In genomic region chr9:113567705-113568104, GRCm38 (mm10) we compare ENCODE assay signal across 28 mouse cellular contexts.
A peak's percentile ranks its signal among the peaks of the same experiment; 100 is the strongest.
DNase-seq lines count a peak whose midpoint lies in the region; ATAC-seq and TF ChIP-seq lines count a peak whose summit lies in the region.
"Had no signal": no experiment of that assay in that cellular context is flagged by ENCODE, and none has a peak within 500 bp of the region (broad histone marks: within the 10 kb centered on the region; RNA-seq: fewer than 3 reads in every experiment).

No protein-coding gene starts in this region.

- no peak for TF ChIP-seq RAD21 in CH12.LX (IDR thresholded peaks at IDR 0.05; ENCODE audit: low read depth, low read length)

- dilution Hi-C loops in CH12.LX (cut with MboI; ENCODE audit: extremely low pct_ligation_motif_present, extremely low pct_unique_long_range_greater_than_20kb, low sequenced_read_pairs), result no loop called here

- H3K9me3 ChIP-seq in heart, embryonic 11.5 days (replicated peaks; ENCODE audit: control insufficient read depth, low read length), result no peaks in the 10 kb centered on the region
- no peaks in the 10 kb centered on the region for H3K9me3 ChIP-seq in CH12.LX (replicated peaks; ENCODE audit: low read length)
- H3K9me3 ChIP-seq: forebrain, embryonic 13.5 days; hindbrain, embryonic 13.5 days; liver, embryonic 12.5 days; megakaryocyte, embryonic 14.5 days; midbrain, embryonic 12.5 days; neural tube, embryonic 13.5 days had no signal

- TF ChIP-seq EP300 in CH12.LX (IDR thresholded peaks at IDR 0.05; ENCODE audit: low read length), result no peak

- ATAC-seq in heart, embryonic 11.5 days (replicated peaks; ENCODE audit: insufficient number of reproducible peaks, low FRiP score, low TSS enrichment), result no peak
- ATAC-seq: forebrain, embryonic 13.5 days; intestine, embryonic 16.5 days; liver, embryonic 12.5 days; lung, postnatal 0 days; Patski had no signal

- no peak for TF ChIP-seq CTCF in CH12.LX (conservative IDR thresholded peaks at IDR 0.05 in 1 of 2, IDR thresholded peaks at IDR 0.05 in 1 of 2; ENCODE audit: low read depth in 2 of 2, low read length in 2 of 2)
- TF ChIP-seq CTCF in embryonic fibroblast, embryonic 13.5 days (IDR thresholded peaks at IDR 0.05; ENCODE audit: borderline replicate concordance, insufficient read depth, low read length), result no peak

- no peaks in the 10 kb centered on the region for H3K27me3 ChIP-seq in heart, embryonic 11.5 days (ENCODE audit: control insufficient read depth, insufficient read depth, low read length)
- H3K27me3 ChIP-seq in CH12.LX (replicated peaks), result no peaks in the 10 kb centered on the region
- H3K27me3 ChIP-seq: forebrain, embryonic 13.5 days; hindbrain, embryonic 13.5 days; liver, embryonic 12.5 days; megakaryocyte, embryonic 14.5 days; midbrain, embryonic 12.5 days; neural tube, embryonic 13.5 days; Patski had no signal

- 48% methylated on average over 1 of the region's 1 CpGs for WGBS in heart, embryonic 11.5 days (ENCODE audit: insufficient replicate concordance)

- no peak overlapping the region for H3K4me2 ChIP-seq in heart, embryonic 11.5 days
- H3K4me2 ChIP-seq in CH12.LX (ENCODE audit: insufficient read depth, low read depth, poor library complexity, severe bottlenecking), result no peak overlapping the region
- H3K4me2 ChIP-seq: forebrain, embryonic 13.5 days; hindbrain, embryonic 13.5 days; liver, embryonic 12.5 days; midbrain, embryonic 12.5 days; neural tube, embryonic 13.5 days had no signal

- TF ChIP-seq POLR2A in CH12.LX (IDR thresholded peaks at IDR 0.05; ENCODE audit: low read depth, low read length), result no peak
- no peak for TF ChIP-seq POLR2A in embryonic fibroblast, embryonic 13.5 days (IDR thresholded peaks at IDR 0.05; ENCODE audit: low read depth, low read length)

- in situ Hi-C loops in CH12.LX (cut with MboI; ENCODE audit: low pct_ligation_motif_present, low pct_unique_long_range_greater_than_20kb, low sequenced_read_pairs), result no loop called here

- H3K4me3 ChIP-seq in heart, embryonic 11.5 days (ENCODE audit: low read depth, low read length), result no peak overlapping the region
- no peak overlapping the region for H3K4me3 ChIP-seq in CH12.LX (replicated peaks in 1 of 3; ENCODE audit: low read depth in 2 of 3, low read length in 2 of 3, poor library complexity in 1 of 3)
- no peak overlapping the region for H3K4me3 ChIP-seq in embryonic fibroblast, embryonic 13.5 days (ENCODE audit: insufficient read depth, low read length)
- H3K4me3 ChIP-seq: forebrain, embryonic 13.5 days; hindbrain, embryonic 13.5 days; liver, embryonic 12.5 days; megakaryocyte, embryonic 14.5 days; midbrain, embryonic 12.5 days; neural tube, embryonic 13.5 days had no signal

- H3K79me2 ChIP-seq in CH12.LX (replicated peaks; ENCODE audit: control insufficient read depth, extremely low read depth, insufficient read depth, poor library complexity, severe bottlenecking), result no peaks in the 10 kb centered on the region

- no peaks in the 10 kb centered on the region for H3K4me1 ChIP-seq in heart, embryonic 11.5 days (ENCODE audit: control insufficient read depth, insufficient read depth, low read length)
- peaks cover 6 to 23% of the 10 kb centered on the region in 2 experiments; a peak in 3 of 4 replicates for H3K4me1 ChIP-seq in CH12.LX (ENCODE audit: control insufficient read depth in 1 of 2, insufficient read depth in 2 of 2)
- H3K4me1 ChIP-seq in embryonic fibroblast, embryonic 13.5 days (ENCODE audit: control insufficient read depth, insufficient read depth, low read length), result no peaks in the 10 kb centered on the region
- H3K4me1 ChIP-seq: forebrain, embryonic 13.5 days; hindbrain, embryonic 13.5 days; liver, embryonic 12.5 days; megakaryocyte, embryonic 14.5 days; midbrain, embryonic 12.5 days; neural tube, embryonic 13.5 days had no signal

- peak; percentile 86 for DNase-seq in heart, adult 11 months
- DNase-seq in 416B (ENCODE audit: low read depth), result peak; percentile 17
- peak; percentile 25 for DNase-seq in CH12.LX (ENCODE audit: extremely low read depth)
- no peak for DNase-seq in urinary bladder, postnatal 36 days (ENCODE audit: low spot score in 2 of 2)
- no peak for DNase-seq in spleen, postnatal 14 days (ENCODE audit: low spot score in 2 of 2)
- DNase-seq in adipocyte (ENCODE audit: low spot score), result no peak
- DNase-seq: cerebellum, adult 11-12 months; cerebellum, postnatal 14 days; gastrocnemius, postnatal 10 days; kidney, adult 8-10 months; kidney, postnatal 4 days; layer of hippocampus, postnatal 36 days; left cerebral cortex, postnatal 4 days; lung, adult 18-20 months; lung, postnatal 4 days had no signal

- H3K36me3 ChIP-seq in heart, embryonic 11.5 days (ENCODE audit: control insufficient read depth, insufficient read depth, low read length), result no peaks in the 10 kb centered on the region
- H3K36me3 ChIP-seq in CH12.LX (replicated peaks in 1 of 2; ENCODE audit: control insufficient read depth in 1 of 2, insufficient read depth in 1 of 2, low read length in 1 of 2), result no peaks in the 10 kb centered on the region
- H3K36me3 ChIP-seq: G1E; hindbrain, embryonic 13.5 days; liver, embryonic 12.5 days; midbrain, embryonic 12.5 days; neural tube, embryonic 13.5 days had no signal

- H3K9ac ChIP-seq in heart, embryonic 11.5 days (ENCODE audit: low read depth, low read length), result no peak overlapping the region
- H3K9ac ChIP-seq in CH12.LX (ENCODE audit: insufficient read depth, low read depth), result no peak overlapping the region
- H3K9ac ChIP-seq: forebrain, embryonic 13.5 days; hindbrain, embryonic 13.5 days; liver, embryonic 12.5 days; midbrain, embryonic 12.5 days; neural tube, embryonic 13.5 days had no signal

- no peak overlapping the region for H3K27ac ChIP-seq in heart, embryonic 11.5 days (ENCODE audit: low read depth, low read length)
- no peak overlapping the region for H3K27ac ChIP-seq in CH12.LX (ENCODE audit: insufficient read depth, low read depth)
- peak overlapping the region; percentile 41; the same call in 1 of the 2 replicates for H3K27ac ChIP-seq in embryonic fibroblast, embryonic 13.5 days (ENCODE audit: insufficient read depth, low read length)
- H3K27ac ChIP-seq: forebrain, embryonic 13.5 days; hindbrain, embryonic 13.5 days; kidney, postnatal 0 days; liver, embryonic 12.5 days; midbrain, embryonic 12.5 days; neural tube, embryonic 13.5 days had no signal

TF ChIP-seq in CH12.LX, 34 proteins besides CTCF, POLR2A, EP300 and RAD21:
- no peak for TF ChIP-seq HCFC1 (IDR thresholded peaks at IDR 0.05; ENCODE audit: low read depth, low read length)
- TF ChIP-seq USF1 (IDR thresholded peaks at IDR 0.05; ENCODE audit: low read depth, low read length), result no peak
- TF ChIP-seq USF2 (conservative IDR thresholded peaks at IDR 0.05; ENCODE audit: low read depth, low read length), result no peak
- no peak for TF ChIP-seq ZC3H11A (IDR thresholded peaks at IDR 0.05; ENCODE audit: low read depth, low read length)
- no peak for TF ChIP-seq TBP (conservative IDR thresholded peaks at IDR 0.05; ENCODE audit: low read depth, low read length)
- no peak for TF ChIP-seq SIN3A (IDR thresholded peaks at IDR 0.05; ENCODE audit: low read length)
- TF ChIP-seq CHD1 (IDR thresholded peaks at IDR 0.05; ENCODE audit: low read depth, low read length), result no peak
- TF ChIP-seq NELFE (IDR thresholded peaks at IDR 0.05; ENCODE audit: low read depth, low read length), result no peak
- TF ChIP-seq JUN (IDR thresholded peaks at IDR 0.05; ENCODE audit: insufficient read depth, low read depth, low read length), result no peak

Comparison
In these comparisons a context has a peak if more than half of its experiments do, and no peak if none do; other contexts are left out.
1. DNase-seq: peak in heart, adult 11 months (single experiment), 416B (single experiment) and CH12.LX (single experiment); none in urinary bladder, postnatal 36 days (0 of 2), spleen, postnatal 14 days (0 of 2) and adipocyte (single experiment).